Comparison of ENCODE assay signal across 16 mouse cellular contexts in the genomic region with DNA sequence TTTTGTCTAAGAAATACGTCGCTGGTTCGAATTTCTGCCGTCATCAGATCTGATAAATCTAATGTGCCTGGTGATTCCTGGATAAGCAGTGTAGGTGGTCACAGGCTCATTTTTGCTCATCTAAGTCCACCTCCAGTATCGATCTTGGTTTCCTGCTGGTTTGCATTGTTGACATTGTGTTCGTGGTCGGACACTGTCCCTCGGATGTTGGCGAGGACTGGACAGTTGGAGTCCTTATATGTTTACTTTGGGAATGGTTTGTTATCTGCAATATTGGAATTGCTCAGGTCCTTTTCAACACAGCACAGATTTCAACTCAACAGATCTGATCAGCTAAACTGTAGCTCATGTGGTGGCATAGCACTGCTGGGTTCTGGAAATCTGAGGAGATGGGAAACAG.
"Had no signal": no experiment of that assay in that cellular context is flagged by ENCODE, and none has a peak within 500 bp of the region (broad histone marks: within the 10 kb centered on the region; RNA-seq: fewer than 3 reads in every experiment).

No protein-coding gene starts in this region.

- H3K27ac ChIP-seq: lung, embryonic 15.5 days; macrophage; midbrain, embryonic 13.5 days; midbrain, embryonic 15.5 days; neural tube, embryonic 12.5 days; stomach, embryonic 15.5 days had no signal

- H3K9ac ChIP-seq: lung, embryonic 15.5 days; midbrain, embryonic 13.5 days; midbrain, embryonic 15.5 days; neural tube, embryonic 12.5 days; stomach, embryonic 15.5 days had no signal

- H3K27me3 ChIP-seq: lung, embryonic 15.5 days; megakaryocyte, embryonic 14.5 days; midbrain, embryonic 13.5 days; midbrain, embryonic 15.5 days; neural tube, embryonic 12.5 days; stomach, embryonic 15.5 days had no signal

- ATAC-seq: lung, postnatal 0 days; midbrain, embryonic 13.5 days; midbrain, embryonic 15.5 days had no signal

- H3K4me2 ChIP-seq: lung, embryonic 15.5 days; midbrain, embryonic 11.5 days; midbrain, embryonic 13.5 days; midbrain, embryonic 15.5 days; neural tube, embryonic 12.5 days; stomach, embryonic 15.5 days had no signal

- H3K4me3 ChIP-seq: lung, embryonic 15.5 days; megakaryocyte, embryonic 14.5 days; midbrain, embryonic 13.5 days; midbrain, embryonic 15.5 days; neural tube, embryonic 12.5 days; stomach, embryonic 15.5 days had no signal

- H3K9me3 ChIP-seq: lung, embryonic 15.5 days; midbrain, embryonic 13.5 days; midbrain, embryonic 15.5 days; neural tube, embryonic 12.5 days; stomach, embryonic 15.5 days had no signal

- H3K4me1 ChIP-seq: lung, embryonic 15.5 days; midbrain, embryonic 13.5 days; midbrain, embryonic 15.5 days; neural tube, embryonic 12.5 days; stomach, embryonic 15.5 days had no signal

- DNase-seq: lung, adult 2 months; lung, postnatal 14 days; lung, postnatal 36 days; right cerebral cortex, postnatal 14 days; thymus, adult 18-20 months; thymus, postnatal 14 days; thymus, postnatal 36 days had no signal

- H3K36me3 ChIP-seq: lung, embryonic 15.5 days; midbrain, embryonic 13.5 days; midbrain, embryonic 15.5 days; neural tube, embryonic 12.5 days; stomach, embryonic 15.5 days had no signal
